Mouse (Mus musculus) myocyte (in vitro differentiated cells): ENCODE data around the gene Clstn2.

Experiments
- E2F4 ChIP-seq: IDR thresholded peaks from one replicate; pipeline ENCODE4 v1.6.1; 2011; ENCODE audit warnings: mild to moderate bottlenecking, control low read depth, moderate library complexity; ENCODE audit not compliant: insufficient read depth
- MYOD1 ChIP-seq, 3 experiments: IDR thresholded peaks; one replicate each; pipeline ENCODE4 v1.6.1; 2011; ENCODE audit warnings: control low read depth in 2 of 3, low read depth in 2 of 3, mild to moderate bottlenecking in 2 of 3, moderate library complexity in 1 of 3; ENCODE audit not compliant: insufficient read length in 2 of 3, control insufficient read depth in 1 of 3
- MYOG ChIP-seq, 3 experiments: IDR thresholded peaks; one replicate each; pipeline ENCODE4 v1.6.1; 2011; ENCODE audit warnings: control low read depth in 2 of 3, low read depth in 2 of 3, mild to moderate bottlenecking in 2 of 3; ENCODE audit not compliant: insufficient read length in 2 of 3, control insufficient read depth in 1 of 3, insufficient read depth in 1 of 3
- POLR2A ChIP-seq: IDR thresholded peaks from one replicate; pipeline ENCODE4 v1.6.1; 2011; ENCODE audit warnings: low read depth, mild to moderate bottlenecking, control low read depth, moderate library complexity; ENCODE audit not compliant: insufficient read length
- POLR2AphosphoS2 ChIP-seq: IDR thresholded peaks from one replicate; pipeline ENCODE4 v1.6.1; 2011; ENCODE audit warnings: low read depth, control low read depth; ENCODE audit not compliant: insufficient read length
- REST ChIP-seq: IDR thresholded peaks from one replicate; pipeline ENCODE4 v1.6.1; 2011; ENCODE audit warnings: mild to moderate bottlenecking, control low read depth, moderate library complexity; ENCODE audit not compliant: insufficient read depth, insufficient read length
- SRF ChIP-seq: IDR thresholded peaks from one replicate; pipeline ENCODE4 v1.6.1; 2011; ENCODE audit warnings: low read depth; ENCODE audit not compliant: control insufficient read depth, insufficient read length
- TCF12 ChIP-seq: IDR thresholded peaks from one replicate; pipeline ENCODE4 v1.6.1; 2011; ENCODE audit warnings: mild to moderate bottlenecking, control low read depth; ENCODE audit not compliant: poor library complexity, insufficient read depth, severe bottlenecking
- USF1 ChIP-seq: IDR thresholded peaks from one replicate; pipeline ENCODE4 v1.6.1; 2011; ENCODE audit warnings: low read depth, mild to moderate bottlenecking, control low read depth, moderate library complexity

DNA sequence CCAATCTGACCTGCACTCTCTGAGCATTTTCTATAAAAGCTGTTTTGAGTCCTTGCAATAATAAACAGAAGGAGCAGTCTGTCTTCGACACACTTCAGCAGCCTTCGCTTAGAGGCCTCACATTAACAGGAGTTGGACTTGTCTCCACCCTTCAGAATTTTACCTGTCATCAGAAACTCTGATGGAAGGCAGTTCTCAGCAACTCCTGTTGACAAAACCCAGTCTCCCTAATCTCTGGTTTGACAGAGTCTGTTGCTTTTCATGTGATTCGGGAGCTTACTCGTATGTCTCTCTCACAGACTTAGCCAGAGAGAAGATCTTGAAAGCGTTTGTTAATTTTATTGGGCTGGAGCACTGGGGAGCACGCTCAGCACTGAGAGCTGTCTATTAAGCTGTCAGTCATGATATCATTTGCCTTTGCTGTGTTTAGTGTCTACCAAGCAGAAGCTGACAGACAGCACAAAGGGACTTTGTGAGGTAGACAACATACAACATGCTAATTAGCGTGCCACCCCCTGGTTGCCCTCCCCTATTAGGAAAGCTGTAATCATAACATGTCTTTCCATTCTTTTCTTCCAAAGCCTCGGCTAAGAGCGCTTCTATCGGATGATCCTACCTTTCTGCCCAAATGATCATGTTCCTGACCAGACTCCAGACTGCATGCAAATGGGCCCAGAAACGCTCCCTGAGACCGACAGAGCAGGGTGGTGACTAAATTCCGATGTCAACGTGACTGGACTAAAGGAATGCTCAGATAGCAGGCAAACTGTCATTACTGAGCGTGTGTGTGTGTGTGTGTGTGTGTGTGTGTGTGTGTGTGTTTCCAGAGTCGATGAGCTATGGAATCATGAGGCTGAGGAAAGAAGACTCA is 206.7 kb downstream of the Clstn2 start:
- no peak for TF ChIP-seq MYOD1 (IDR thresholded peaks at IDR 0.05; ENCODE audit: control insufficient read depth in 1 of 3, insufficient read length in 2 of 3, low read depth in 2 of 3)
- no peak for TF ChIP-seq POLR2AphosphoS2
- no peak for TF ChIP-seq USF1
- TF ChIP-seq SRF: no peak
- no peak for TF ChIP-seq POLR2A
- no peak for TF ChIP-seq TCF12
- TF ChIP-seq MYOG (IDR thresholded peaks at IDR 0.05; ENCODE audit: control insufficient read depth in 1 of 3, insufficient read depth in 1 of 3, insufficient read length in 2 of 3, low read depth in 2 of 3): no peak
- TF ChIP-seq REST: no peak
- TF ChIP-seq E2F4: no peak
